Mouse (Mus musculus) MEL (cell line): Measurements from ENCODE around the gene Dtnb. TPM values are rescaled to one million over a fixed set of nuclear protein-coding genes. Genes with fewer than 3 reads are reported as not detected.

ENCODE experiments used
- DNase-seq: peaks from one replicate; pipeline ENCODE4 v3.0.0; 2011; ENCODE audit warnings: low read depth, low spot score
- H3K27ac ChIP-seq: 2 replicates; pipeline ENCODE4 v1.5.1; 2012; ENCODE audit warnings: low read depth, mild to moderate bottlenecking, control low read depth, low read length, moderate library complexity; ENCODE audit not compliant: control insufficient read depth
- H3K27me3 ChIP-seq, 2 experiments: fragments of 150-350 bp in 1 of 2; sonication (generic) in 1 of 2; 2 replicates each; pipeline ENCODE4 v1.6.1; 2012; ENCODE audit warnings: low read length in 2 of 2, mild to moderate bottlenecking in 2 of 2, improper control_type of control experiment in 1 of 2, moderate library complexity in 1 of 2; ENCODE audit not compliant: insufficient read depth in 2 of 2, control insufficient read depth in 1 of 2
- H3K36me3 ChIP-seq, 2 experiments: 2 replicates each; pipeline ENCODE4 v1.6.1; 2012 to 2014; ENCODE audit warnings: low read length in 2 of 2, improper control_type of control experiment in 1 of 2, inconsistent platforms in 1 of 2, mild to moderate bottlenecking in 1 of 2; ENCODE audit not compliant: insufficient read depth in 2 of 2, control insufficient read depth in 1 of 2
- H3K4me1 ChIP-seq, 2 experiments: fragments of 150-350 bp in 1 of 2; sonication (generic) in 1 of 2; 2 replicates each; pipeline ENCODE4 v1.6.1; 2012; ENCODE audit warnings: low read length in 2 of 2, improper control_type of control experiment in 1 of 2, mild to moderate bottlenecking in 1 of 2; ENCODE audit not compliant: insufficient read depth in 2 of 2, control insufficient read depth in 1 of 2
- H3K4me3 ChIP-seq, 2 experiments: fragments of 150-350 bp in 1 of 2; sonication (generic) in 1 of 2; 2 replicates each; pipeline ENCODE4 v1.5.1; 2012; ENCODE audit warnings: low read depth in 2 of 2, low read length in 2 of 2, mild to moderate bottlenecking in 2 of 2, moderate library complexity in 2 of 2, control low read depth in 1 of 2, improper control_type of control experiment in 1 of 2; ENCODE audit not compliant: control insufficient read depth in 1 of 2, insufficient read depth in 1 of 2
- H3K79me2 ChIP-seq: 2 replicates; pipeline ENCODE4 v1.6.1; 2012; ENCODE audit warnings: mild to moderate bottlenecking, low read length, moderate library complexity; ENCODE audit not compliant: control insufficient read depth, poor library complexity, insufficient read depth
- H3K9ac ChIP-seq: 2 replicates; pipeline ENCODE4 v1.6.1; 2012; ENCODE audit warnings: low read depth, mild to moderate bottlenecking, control low read depth, low read length, moderate library complexity; ENCODE audit not compliant: control insufficient read depth, poor library complexity, severe bottlenecking
- H3K9me3 ChIP-seq: fragments of 150-350 bp; sonication (generic); replicated peaks from 2 replicates; pipeline ENCODE4 v1.6.1; 2012; ENCODE audit warnings: mild to moderate bottlenecking, low read length, improper control_type of control experiment, moderate library complexity; ENCODE audit not compliant: insufficient read depth
- CHD2 ChIP-seq: IDR thresholded peaks from 2 replicates; pipeline ENCODE4 v1.6.1; 2011; ENCODE audit warnings: low read length, improper control_type of control experiment
- GABPA ChIP-seq: IDR thresholded peaks from 2 replicates; pipeline ENCODE4 v1.6.1; 2012; ENCODE audit warnings: low read depth, mild to moderate bottlenecking, inconsistent platforms, low read length, improper control_type of control experiment, moderate library complexity
- HCFC1 ChIP-seq: IDR thresholded peaks from 2 replicates; pipeline ENCODE4 v1.6.1; 2012; ENCODE audit warnings: low read depth, mild to moderate bottlenecking, inconsistent platforms, low read length, improper control_type of control experiment, moderate library complexity
- MAFK ChIP-seq: IDR thresholded peaks from 2 replicates; pipeline ENCODE4 v1.6.1; 2011; ENCODE audit warnings: low read depth, mild to moderate bottlenecking, low read length, improper control_type of control experiment, borderline replicate concordance
- MAX ChIP-seq: IDR thresholded peaks from 2 replicates; pipeline ENCODE4 v1.6.1; 2011; ENCODE audit warnings: low read length, improper control_type of control experiment
- MAZ ChIP-seq: IDR thresholded peaks from 2 replicates; pipeline ENCODE4 v1.6.1; 2012; ENCODE audit warnings: low read depth, mild to moderate bottlenecking, inconsistent platforms, low read length, improper control_type of control experiment
- MEF2A ChIP-seq: IDR thresholded peaks from 2 replicates; pipeline ENCODE4 v1.6.1; 2014; ENCODE audit warnings: low read depth, mild to moderate bottlenecking, inconsistent platforms, low read length, improper control_type of control experiment; ENCODE audit not compliant: poor library complexity, insufficient replicate concordance, severe bottlenecking; ENCODE audit errors: extremely low read depth
- MXI1 ChIP-seq: IDR thresholded peaks from 2 replicates; pipeline ENCODE4 v1.6.1; 2011; ENCODE audit warnings: mild to moderate bottlenecking, low read depth, low read length, improper control_type of control experiment
- MYB ChIP-seq: IDR thresholded peaks from 2 replicates; pipeline ENCODE4 v1.6.1; 2011; ENCODE audit warnings: mild to moderate bottlenecking, low read depth, low read length, improper control_type of control experiment
- MYC ChIP-seq: IDR thresholded peaks from 2 replicates; pipeline ENCODE4 v1.6.1; 2011; ENCODE audit warnings: low read depth, mild to moderate bottlenecking, low read length, improper control_type of control experiment, moderate library complexity
- NELFE ChIP-seq: IDR thresholded peaks from 2 replicates; pipeline ENCODE4 v1.6.1; 2011; ENCODE audit warnings: low read depth, low read length, improper control_type of control experiment
- POLR2AphosphoS5 ChIP-seq: IDR thresholded peaks from 2 replicates; pipeline ENCODE4 v1.6.1; 2012; ENCODE audit warnings: low read depth, borderline replicate concordance, mild to moderate bottlenecking, inconsistent platforms, low read length, moderate library complexity, mixed read lengths
- RAD21 ChIP-seq: IDR thresholded peaks from 2 replicates; pipeline ENCODE4 v1.6.1; 2011; ENCODE audit warnings: mild to moderate bottlenecking, low read depth, low read length, improper control_type of control experiment
- RCOR1 ChIP-seq: IDR thresholded peaks from 2 replicates; pipeline ENCODE4 v1.6.1; 2012; ENCODE audit warnings: low read depth, mild to moderate bottlenecking, inconsistent platforms, low read length, improper control_type of control experiment
- SMC3 ChIP-seq: IDR thresholded peaks from 2 replicates; pipeline ENCODE4 v1.6.1; 2011; ENCODE audit warnings: low read depth, low read length, improper control_type of control experiment
- TBP ChIP-seq: IDR thresholded peaks from 2 replicates; pipeline ENCODE4 v1.8.0; 2011; ENCODE audit warnings: low read depth, low read length, improper control_type of control experiment
- TCF12 ChIP-seq: IDR thresholded peaks from 2 replicates; pipeline ENCODE4 v1.6.1; 2014; ENCODE audit warnings: low read depth, mild to moderate bottlenecking, inconsistent platforms, low read length, improper control_type of control experiment, moderate library complexity
- USF1 ChIP-seq: IDR thresholded peaks from 2 replicates; pipeline ENCODE4 v1.6.1; 2014; ENCODE audit warnings: low read depth, mild to moderate bottlenecking, inconsistent platforms, low read length, improper control_type of control experiment, moderate library complexity
- USF2 ChIP-seq, 2 experiments: IDR thresholded peaks; 2 replicates each; pipeline ENCODE4 v1.6.1; 2011 to 2012; ENCODE audit warnings: improper control_type of control experiment in 2 of 2, low read length in 2 of 2, borderline replicate concordance in 1 of 2, inconsistent platforms in 1 of 2, low read depth in 1 of 2, mild to moderate bottlenecking in 1 of 2; ENCODE audit not compliant: insufficient read depth in 1 of 2
- ZKSCAN1 ChIP-seq: IDR thresholded peaks from 2 replicates; pipeline ENCODE4 v1.6.1; 2012; ENCODE audit warnings: low read depth, mild to moderate bottlenecking, inconsistent platforms, low read length, improper control_type of control experiment, moderate library complexity
- ZMIZ1 ChIP-seq: IDR thresholded peaks from 2 replicates; pipeline ENCODE4 v1.6.1; 2012; ENCODE audit warnings: low read depth, mild to moderate bottlenecking, inconsistent platforms, low read length, improper control_type of control experiment, moderate library complexity
- polyA plus RNA-seq, 2 experiments: library from polyadenylated mRNA; stranded (reverse) in 1 of 2; unstranded in 1 of 2; fragments of >175 nt in 1 of 2; fragments of >200 nt in 1 of 2; gene quantifications; 2 replicates each; pipeline versions ENCODE4 v1.2.1 to v1.2.4; 2012; ENCODE audit warnings: low replicate concordance in 2 of 2, low read depth in 1 of 2; ENCODE audit not compliant: insufficient read length in 2 of 2, insufficient read depth in 1 of 2, missing spikeins in 1 of 2
- total RNA-seq: library from RNA; depleted of rRNA; stranded (reverse); fragments of 300-350 nt; gene quantifications from 2 replicates; pipeline ENCODE4 v1.2.3, GENCODE M21; 2012

The Dtnb gene
- total and polyA plus RNA-seq, 3 experiments: 18.6 to 24.9 TPM; not detected in 1

GRCm38 (mm10) chr12:3778286-3778685, 206.1 kb downstream of the Dtnb start:
- no peaks in the 10 kb centered on the region for H3K9me3 ChIP-seq
- H3K27ac ChIP-seq: no peak overlapping the region
- H3K4me1 ChIP-seq: peaks cover 5 to 15% of the 10 kb centered on the region in 2 experiments; a peak in 3 of 4 replicates
- no peaks in the 10 kb centered on the region for H3K27me3 ChIP-seq
- no peak overlapping the region for H3K9ac ChIP-seq
- H3K36me3 ChIP-seq: peaks cover 0 to 7% of the 10 kb centered on the region in 2 experiments; a peak in 2 of 4 replicates
- DNase-seq: no peak
- TF ChIP-seq MYB (no peak), POLR2AphosphoS5 (no peak), MEF2A (no peak), RAD21 (no peak), RCOR1 (no peak), SMC3 (no peak), MAZ (no peak), HCFC1 (no peak), NELFE (no peak), MXI1 (no peak), USF1 (no peak), ZKSCAN1 (no peak), TBP (no peak), MYC (no peak), ZMIZ1 (no peak), CHD2 (no peak), MAFK (no peak), MAX (no peak)
- no peak overlapping the region for H3K4me3 ChIP-seq
- H3K79me2 ChIP-seq: no peaks in the 10 kb centered on the region

GRCm38 (mm10) chr12:3779639-3780038, 207.5 kb downstream of the Dtnb start:
- Histone ChIP-seq H3K4me1 (peaks cover 5 to 15% of the 10 kb centered on the region in 2 experiments; a peak in 3 of 4 replicates), H3K36me3 (peaks cover 0 to 7% of the 10 kb centered on the region in 2 experiments; a peak in 2 of 4 replicates), H3K27ac (no peak overlapping the region), H3K79me2 (no peaks in the 10 kb centered on the region), H3K27me3 (no peaks in the 10 kb centered on the region), H3K9me3 (no peaks in the 10 kb centered on the region), H3K4me3 (no peak overlapping the region), H3K9ac (no peak overlapping the region)
- TF ChIP-seq USF2 (IDR thresholded peaks at IDR 0.05; ENCODE audit: borderline replicate concordance in 1 of 2, insufficient read depth in 1 of 2, low read depth in 1 of 2, low read length in 2 of 2) (no peak), POLR2AphosphoS5 (no peak), MXI1 (no peak), ZKSCAN1 (no peak), GABPA (no peak), TCF12 (no peak), MEF2A (no peak), MYC (no peak)
- no peak for DNase-seq
